Comparison of ENCODE assay signal across 17 mouse cellular contexts in genomic region chr4:47124140-47124711, GRCm38 (mm10). TPM values are rescaled to one million over a fixed set of nuclear protein-coding genes. Genes with fewer than 3 reads are reported as not detected.
A peak's percentile ranks its signal among the peaks of the same experiment; 100 is the strongest.
DNase-seq lines count a peak whose midpoint lies in the region; ATAC-seq lines count a peak whose summit lies in the region.
"Had no signal": no experiment of that assay in that cellular context is flagged by ENCODE, and none has a peak within 500 bp of the region (broad histone marks: within the 10 kb centered on the region; RNA-seq: fewer than 3 reads in every experiment).

No protein-coding gene starts in this region.

- H3K9me3 ChIP-seq in limb, embryonic 13.5 days: peaks cover 9% of the 10 kb centered on the region
- H3K9me3 ChIP-seq in limb, embryonic 10.5 days (replicated peaks): no peaks in the 10 kb centered on the region
- no peaks in the 10 kb centered on the region for H3K9me3 ChIP-seq in kidney, embryonic 14.5 days (ENCODE audit: control insufficient read depth, low read length)
- H3K9me3 ChIP-seq: forebrain, embryonic 15.5 days; liver, embryonic 15.5 days had no signal

- no peaks in the 10 kb centered on the region for H3K27me3 ChIP-seq in limb, embryonic 13.5 days
- H3K27me3 ChIP-seq in limb, embryonic 10.5 days (ENCODE audit: low read depth, poor library complexity, severe bottlenecking): no peaks in the 10 kb centered on the region
- H3K27me3 ChIP-seq in kidney, embryonic 14.5 days (ENCODE audit: control insufficient read depth, insufficient read depth, low read length): no peaks in the 10 kb centered on the region
- H3K27me3 ChIP-seq: forebrain, embryonic 15.5 days; hindbrain, embryonic 12.5 days; liver, embryonic 15.5 days had no signal

- no peak overlapping the region for H3K4me3 ChIP-seq in limb, embryonic 13.5 days
- H3K4me3 ChIP-seq in limb, embryonic 10.5 days: no peak overlapping the region
- no peak overlapping the region for H3K4me3 ChIP-seq in kidney, embryonic 14.5 days (ENCODE audit: low read length)
- H3K4me3 ChIP-seq: erythroblast, embryonic 14.5 days; forebrain, embryonic 15.5 days; heart, embryonic 13.5 days; hindbrain, embryonic 12.5 days; liver, embryonic 15.5 days had no signal

- peak; percentile 69 for ATAC-seq in frontal cortex, adult (ENCODE audit: low TSS enrichment)
- peak; percentile 34; the same call in 1 of the 2 replicates for ATAC-seq in limb, embryonic 13.5 days (ENCODE audit: low FRiP score, low read depth)
- ATAC-seq in kidney, embryonic 14.5 days (ENCODE audit: low FRiP score, low TSS enrichment): no peak
- ATAC-seq: activated CD4-positive, CD25-positive, alpha-beta regulatory T cell, adult 4 months; forebrain, embryonic 15.5 days; intestine, postnatal 0 days had no signal

- no peak overlapping the region for H3K9ac ChIP-seq in limb, embryonic 13.5 days
- no peak overlapping the region for H3K9ac ChIP-seq in kidney, embryonic 14.5 days (ENCODE audit: low read depth, low read length)
- H3K9ac ChIP-seq: forebrain, embryonic 15.5 days; heart, embryonic 13.5 days; hindbrain, embryonic 12.5 days; liver, embryonic 15.5 days had no signal

- no peaks in the 10 kb centered on the region for H3K4me1 ChIP-seq in limb, embryonic 13.5 days
- H3K4me1 ChIP-seq in limb, embryonic 10.5 days: no peaks in the 10 kb centered on the region
- H3K4me1 ChIP-seq in kidney, embryonic 14.5 days (ENCODE audit: control insufficient read depth, insufficient read depth, low read length): no peaks in the 10 kb centered on the region
- H3K4me1 ChIP-seq: forebrain, embryonic 15.5 days; heart, embryonic 13.5 days; hindbrain, embryonic 12.5 days; liver, embryonic 15.5 days had no signal

- 71% methylated on average over 9 of the region's 9 CpGs for WGBS in limb, embryonic 13.5 days
- 93% methylated on average over 9 of the region's 9 CpGs for WGBS in limb, embryonic 10.5 days
- 78% methylated on average over 9 of the region's 9 CpGs for WGBS in kidney, embryonic 14.5 days

- H3K4me2 ChIP-seq in limb, embryonic 13.5 days (replicated peaks): no peak overlapping the region
- no peak overlapping the region for H3K4me2 ChIP-seq in kidney, embryonic 14.5 days (replicated peaks; ENCODE audit: low read depth, low read length)
- H3K4me2 ChIP-seq: forebrain, embryonic 15.5 days; heart, embryonic 13.5 days; hindbrain, embryonic 12.5 days; liver, embryonic 15.5 days had no signal

- DNase-seq in frontal cortex, postnatal 14 days (ENCODE audit: low spot score in 2 of 2): no peak
- DNase-seq in limb, embryonic 10.5 days (ENCODE audit: low spot score): no peak
- peak; percentile 52 to 54 for DNase-seq in layer of hippocampus, postnatal 14 days (ENCODE audit: low spot score in 2 of 2)
- DNase-seq in right cerebral cortex, postnatal 36 days (ENCODE audit: low spot score in 2 of 2): peak; percentile 25 to 31
- DNase-seq in kidney, adult 9 months: no peak
- DNase-seq: kidney, postnatal 14 days; lung, postnatal 10 days had no signal

- no peak overlapping the region for H3K27ac ChIP-seq in limb, embryonic 13.5 days
- H3K27ac ChIP-seq in limb, embryonic 10.5 days: no peak overlapping the region
- no peak overlapping the region for H3K27ac ChIP-seq in kidney, embryonic 14.5 days (ENCODE audit: low read depth, low read length)
- H3K27ac ChIP-seq: forebrain, embryonic 15.5 days; heart, embryonic 13.5 days; hindbrain, embryonic 12.5 days; liver, embryonic 15.5 days had no signal

- no peaks in the 10 kb centered on the region for H3K36me3 ChIP-seq in limb, embryonic 13.5 days
- H3K36me3 ChIP-seq in limb, embryonic 10.5 days: no peaks in the 10 kb centered on the region
- H3K36me3 ChIP-seq in kidney, embryonic 14.5 days (ENCODE audit: control insufficient read depth, insufficient read depth, low read length): no peaks in the 10 kb centered on the region
- H3K36me3 ChIP-seq: forebrain, embryonic 15.5 days; heart, embryonic 13.5 days; hindbrain, embryonic 12.5 days; liver, embryonic 15.5 days had no signal

RNA-seq across cellular contexts. Expression of gene Galnt12, which starts 32.5 kb away (rescaled TPM):
- polyA plus RNA-seq in limb, embryonic 13.5 days (2015; fragmentation: Nextera tagmentation; extraction: Ambion mirVana): 3.8 and 4.3 TPM in 2 replicates
- polyA plus RNA-seq in limb, embryonic 10.5 days (2016; fragmentation: Nextera tagmentation; extraction: Ambion mirVana): 2.2 and 2.9 TPM in 2 replicates
- total RNA-seq in layer of hippocampus, postnatal 14 days (2021): under 1 TPM; 0.92 to 0.95 TPM
- 7.0 and 10.0 TPM in 2 replicates for polyA plus RNA-seq in kidney, embryonic 14.5 days (2014; fragmentation: Nextera tagmentation; extraction: Ambion mirVana)
- polyA plus RNA-seq: erythroblast, embryonic 14.5 days had no signal

Comparison
In these comparisons a context has a peak if more than half of its experiments do, and no peak if none do; other contexts are left out.
1. DNase-seq: peak in layer of hippocampus, postnatal 14 days (2 of 2) and right cerebral cortex, postnatal 36 days (2 of 2); none in frontal cortex, postnatal 14 days (0 of 2), limb, embryonic 10.5 days (single experiment) and kidney, adult 9 months (single experiment).